Mouse (Mus musculus) limb, embryonic 12.5 days (tissue): Measurements from ENCODE around the gene Spcs2. TPM values are rescaled to one million over a fixed set of nuclear protein-coding genes. Genes with fewer than 3 reads are reported as not detected.
"Not testable (repeated sequence)": the region's sequence is repeated elsewhere in the genome, so short reads cannot be mapped to it uniquely, and the experiment has no call there.

ENCODE experiments used
- ATAC-seq: fragments of 200-750 bp; cut with Nextera tagmentation; 2 replicates; pipeline ENCODE4 v1.8.0; 2017; ENCODE audit warnings: low read depth, moderate TSS enrichment; ENCODE audit not compliant: insufficient number of reproducible peaks, insufficient read depth, low FRiP score, low TSS enrichment
- H3K27ac ChIP-seq: fragments of 300-500 bp; sonication (generic); 2 replicates; pipeline ENCODE4 v1.5.1; 2016; ENCODE audit warnings: mild to moderate bottlenecking, moderate library complexity
- H3K27me3 ChIP-seq: fragments of 300-500 bp; sonication (generic); 2 replicates; pipeline ENCODE4 v1.6.1; 2016; ENCODE audit warnings: mild to moderate bottlenecking, moderate library complexity
- H3K36me3 ChIP-seq: fragments of 300-500 bp; sonication (generic); 2 replicates; pipeline ENCODE4 v1.6.1; 2016; ENCODE audit warnings: mild to moderate bottlenecking, moderate library complexity
- H3K4me1 ChIP-seq: fragments of 300-500 bp; sonication (generic); replicated peaks from 2 replicates; pipeline ENCODE4 v1.6.1; 2016
- H3K4me2 ChIP-seq: fragments of 300-500 bp; sonication (generic); 2 replicates; pipeline ENCODE4 v1.6.1; 2016; ENCODE audit warnings: mild to moderate bottlenecking, moderate library complexity
- H3K4me3 ChIP-seq: fragments of 300-500 bp; sonication (generic); replicated peaks from 2 replicates; pipeline ENCODE4 v1.5.1; 2016; ENCODE audit warnings: mild to moderate bottlenecking
- H3K9ac ChIP-seq: fragments of 300-500 bp; sonication (generic); replicated peaks from 2 replicates; pipeline ENCODE4 v1.6.1; 2016; ENCODE audit warnings: mild to moderate bottlenecking, moderate library complexity
- H3K9me3 ChIP-seq: fragments of 300-500 bp; sonication (generic); 2 replicates; pipeline ENCODE4 v1.6.1; 2016; ENCODE audit warnings: mild to moderate bottlenecking, moderate library complexity
- WGBS: fragments of 180-500 bp; shearing (Covaris S2); methylation state at CpG from one replicate; pipeline ENCODE4 v1.1.7; 2016; 5-methylcytosine and 5-hydroxymethylcytosine counted together
- polyA plus RNA-seq: library from polyadenylated mRNA; unstranded; fragments of >200 nt; fragmentation: Nextera tagmentation; extraction: Ambion mirVana; gene quantifications from 2 replicates; pipeline ENCODE4 v1.2.1, GENCODE M21; 2016

Spcs2 gene
- polyA plus RNA-seq, 1 experiment from 2014 or later = 355 TPM

DNA sequence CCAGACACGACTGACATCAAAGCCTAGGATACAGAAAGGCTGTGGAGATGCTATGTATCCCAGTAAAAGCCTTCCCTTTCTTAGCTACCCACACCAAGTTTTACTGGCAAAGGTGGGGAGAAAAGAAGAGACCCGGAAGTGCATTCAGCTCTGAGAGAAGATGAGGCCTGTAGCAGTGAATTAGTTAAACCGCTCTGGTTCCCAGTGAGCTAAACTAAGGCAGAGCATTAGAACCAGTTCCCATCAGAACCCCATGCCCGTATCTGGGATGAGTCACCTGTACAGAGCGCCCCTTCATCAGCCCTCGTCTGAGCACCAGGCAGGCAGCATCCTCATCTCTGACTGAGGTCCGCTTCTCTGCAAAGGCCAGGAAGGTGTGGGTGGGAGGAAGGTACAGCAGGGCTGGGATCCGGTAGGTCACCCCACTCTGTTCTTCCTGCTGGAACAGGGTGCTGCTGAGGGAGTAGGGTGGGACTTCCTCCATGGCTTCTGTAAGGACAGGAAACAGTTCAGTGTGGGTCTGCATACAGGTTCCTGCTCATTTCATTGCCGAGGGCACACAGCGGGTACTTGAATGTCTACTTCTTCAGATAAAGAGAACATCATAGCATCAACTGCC, 40.1 kb downstream of the Spcs2 start:
- Histone ChIP-seq H3K36me3 (no peaks in the 10 kb centered on the region), H3K27ac (no peak overlapping the region), H3K9ac (no peak overlapping the region), H3K9me3 (no peaks in the 10 kb centered on the region), H3K4me3 (no peak overlapping the region), H3K4me2 (no peak overlapping the region), H3K4me1 (0 out of 2 replicates have a peak, but pooled peaks cover 2% of the 10 kb centered on the region), H3K27me3 (no peaks in the 10 kb centered on the region; the same call in 1 of the 2 replicates)
- no peak for ATAC-seq
- WGBS = 85% methylated on average over 10 of the region's 10 CpGs

DNA sequence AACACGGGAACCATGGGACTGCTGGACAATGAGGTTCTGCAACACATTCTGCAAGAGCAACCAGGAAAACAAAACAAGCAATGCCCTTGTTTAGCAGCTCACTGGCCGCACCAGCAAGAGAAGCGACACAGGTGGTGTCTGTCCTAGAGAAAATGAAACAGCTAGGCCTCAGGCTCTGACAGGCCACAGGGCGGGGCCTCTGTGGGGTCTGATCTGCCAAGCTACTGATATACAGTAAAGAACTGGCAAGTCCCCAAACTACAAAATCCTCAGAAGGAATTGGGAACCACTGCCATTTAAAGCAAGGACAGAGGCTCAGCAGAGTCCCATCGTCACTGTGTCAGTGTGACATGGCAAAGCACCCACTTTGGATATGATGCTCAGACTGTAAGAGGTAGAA, 40.8 kb downstream of the Spcs2 start:
- Histone ChIP-seq H3K36me3 (no peaks in the 10 kb centered on the region), H3K27me3 (no peaks in the 10 kb centered on the region; the same call in 1 of the 2 replicates), H3K4me2 (no peak overlapping the region), H3K27ac (no peak overlapping the region), H3K4me3 (no peak overlapping the region), H3K4me1 (no peaks in the 10 kb centered on the region), H3K9me3 (no peaks in the 10 kb centered on the region), H3K9ac (no peak overlapping the region)
- WGBS = 89% methylated on average over 5 of the region's 5 CpGs
- no peak for ATAC-seq

- H3K4me1 ChIP-seq = no peaks in the 10 kb centered on the region
- H3K27me3 ChIP-seq = no peaks in the 10 kb centered on the region; the same call in 1 of the 2 replicates
- H3K27ac ChIP-seq = no peak overlapping the region
- no peaks in the 10 kb centered on the region for H3K9me3 ChIP-seq
- no peak for ATAC-seq
- H3K4me2 ChIP-seq = no peak overlapping the region
- 86% methylated on average over 2 of the region's 2 CpGs for WGBS
- H3K9ac ChIP-seq = no peak overlapping the region
- no peak overlapping the region for H3K4me3 ChIP-seq
- H3K36me3 ChIP-seq = no peaks in the 10 kb centered on the region
Measured at GRCm38 (mm10) chr7:99821953-99822352, 41.3 kb downstream of the Spcs2 start.

DNA sequence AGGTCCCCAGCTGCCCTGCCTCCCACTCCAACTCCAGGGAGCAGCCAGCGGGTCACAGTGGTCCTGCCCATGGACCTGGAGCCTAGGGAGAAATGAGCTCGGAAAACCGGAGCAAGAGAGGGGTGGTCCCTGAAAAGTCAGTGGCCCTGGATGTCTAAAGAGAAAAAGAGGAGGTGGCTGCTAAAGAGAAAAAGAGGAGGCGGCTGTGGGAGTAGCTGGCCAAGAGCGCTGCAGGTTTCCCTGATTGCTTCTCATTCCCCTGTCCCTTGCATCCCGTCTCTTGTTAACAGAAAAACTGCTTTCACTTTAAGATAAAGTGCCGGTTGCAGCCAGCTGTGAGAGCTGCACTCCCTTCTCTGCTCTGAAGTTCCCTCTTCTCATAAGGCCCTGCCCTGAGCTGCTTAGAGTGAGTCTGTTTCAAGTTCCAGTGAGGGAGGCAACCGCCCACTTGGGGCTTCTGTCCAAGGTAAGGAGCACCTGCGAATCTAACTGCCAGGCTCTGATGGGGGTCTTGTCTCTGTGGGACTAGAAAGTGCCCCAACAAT, 45.0 kb downstream of the Spcs2 start:
- WGBS = 23% methylated on average over 9 of the region's 9 CpGs
- H3K4me3 ChIP-seq, H3K36me3 ChIP-seq, H3K27ac ChIP-seq, H3K9me3 ChIP-seq, H3K4me2 ChIP-seq, ATAC-seq, H3K4me1 ChIP-seq, H3K27me3 ChIP-seq, H3K9ac ChIP-seq: not testable (repeated sequence)

GRCm38 (mm10) chr7:99813394-99813793, 49.9 kb downstream of the Spcs2 start:
- no peak overlapping the region for H3K27ac ChIP-seq
- H3K4me1 ChIP-seq = no peaks in the 10 kb centered on the region
- H3K9me3 ChIP-seq = no peaks in the 10 kb centered on the region
- H3K4me2 ChIP-seq = no peak overlapping the region
- H3K36me3 ChIP-seq = no peaks in the 10 kb centered on the region; the same call in 1 of the 2 replicates
- WGBS = 91% methylated on average over 11 of the region's 11 CpGs
- no peak overlapping the region for H3K9ac ChIP-seq
- H3K4me3 ChIP-seq = no peak overlapping the region
- H3K27me3 ChIP-seq = no peaks in the 10 kb centered on the region
- ATAC-seq = no peak

DNA sequence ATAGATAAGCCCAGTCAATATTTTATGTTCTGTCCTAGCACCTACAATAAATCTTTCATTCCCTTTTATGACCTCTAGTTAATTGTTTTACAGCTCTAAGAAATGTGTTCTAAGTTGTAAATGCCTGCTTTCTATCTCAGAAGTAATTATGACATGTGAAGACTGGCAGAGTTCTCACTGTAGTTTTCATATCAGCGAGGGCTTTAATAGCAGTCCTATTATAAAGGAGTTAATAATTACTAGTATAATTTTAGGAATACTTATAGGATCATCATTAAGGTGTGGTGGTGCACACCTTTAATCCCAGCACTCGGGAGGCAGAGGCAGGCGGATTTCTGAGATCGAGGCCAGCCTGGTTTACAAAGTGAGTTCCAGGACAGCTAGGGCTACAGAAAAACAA, 51.6 kb downstream of the Spcs2 start:
- Histone ChIP-seq H3K4me3 (no peak overlapping the region), H3K4me2 (no peak overlapping the region), H3K4me1 (no peaks in the 10 kb centered on the region), H3K9me3 (no peaks in the 10 kb centered on the region), H3K36me3 (no peaks in the 10 kb centered on the region; the same call in 1 of the 2 replicates), H3K27ac (no peak overlapping the region), H3K9ac (no peak overlapping the region), H3K27me3 (no peaks in the 10 kb centered on the region)
- 85% methylated on average over 4 of the region's 4 CpGs for WGBS
- ATAC-seq = no peak

DNA sequence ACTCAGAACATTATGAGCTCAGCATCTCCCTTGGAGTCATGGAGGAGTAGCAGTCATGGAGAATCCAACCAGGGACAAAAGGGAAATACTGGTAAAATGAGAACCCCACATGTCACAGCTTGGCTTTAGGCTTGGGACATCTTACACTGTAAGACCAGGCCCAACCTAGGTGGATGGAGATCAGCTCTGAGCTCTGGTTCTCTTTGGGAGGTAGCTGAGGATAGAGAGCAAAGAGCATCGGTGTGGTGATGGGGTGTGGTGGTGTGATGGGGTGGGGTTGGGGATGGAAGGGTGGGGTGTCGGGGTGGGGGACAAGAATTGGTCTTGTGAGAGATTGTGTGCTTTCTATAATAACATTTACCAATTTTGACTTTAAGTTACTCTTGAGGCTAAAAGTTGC, 52.4 kb downstream of the Spcs2 start:
- Histone ChIP-seq H3K4me1 (no peaks in the 10 kb centered on the region), H3K27ac (no peak overlapping the region), H3K4me3 (no peak overlapping the region), H3K9ac (no peak overlapping the region), H3K27me3 (no peaks in the 10 kb centered on the region), H3K36me3 (no peaks in the 10 kb centered on the region; the same call in 1 of the 2 replicates), H3K4me2 (no peak overlapping the region), H3K9me3 (no peaks in the 10 kb centered on the region)
- ATAC-seq = no peak
- 86% methylated on average over 2 of the region's 2 CpGs for WGBS

GRCm38 (mm10) chr7:99807043-99807442, 56.2 kb downstream of the Spcs2 start:
- not testable (repeated sequence) for H3K27ac ChIP-seq, H3K4me2 ChIP-seq, H3K4me3 ChIP-seq, H3K9ac ChIP-seq, ATAC-seq, H3K4me1 ChIP-seq, H3K9me3 ChIP-seq, H3K36me3 ChIP-seq, H3K27me3 ChIP-seq
- 80% methylated on average over 7 of the region's 7 CpGs for WGBS

- Histone ChIP-seq H3K27ac (no peak overlapping the region), H3K4me2 (no peak overlapping the region)
- WGBS = 87% methylated on average over 1 of the region's 1 CpGs
Measured at GRCm38 (mm10) chr7:99805340-99805739, 57.9 kb downstream of the Spcs2 start.

DNA sequence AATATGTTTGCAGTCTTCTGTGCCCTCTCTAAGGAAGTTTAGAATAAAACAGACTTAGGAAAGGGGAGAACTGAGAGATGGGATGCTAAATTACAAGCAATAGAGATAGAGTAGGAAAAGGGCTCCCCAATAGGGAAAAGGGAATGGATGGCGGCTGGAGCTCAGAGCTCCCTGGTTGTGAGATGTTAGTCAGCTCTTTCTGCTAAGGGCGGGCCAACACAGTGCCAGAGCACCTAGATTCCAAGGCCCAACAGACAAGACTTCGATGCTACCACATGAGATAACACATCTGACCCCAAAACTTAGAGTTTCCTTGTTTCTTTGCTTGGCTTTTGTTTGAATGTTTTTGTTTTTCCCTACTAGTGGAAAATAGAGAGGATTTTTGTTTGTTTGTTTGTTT, 59.2 kb downstream of the Spcs2 start:
- not testable (repeated sequence) for H3K9me3 ChIP-seq, H3K4me3 ChIP-seq, H3K27ac ChIP-seq, H3K9ac ChIP-seq, ATAC-seq, H3K36me3 ChIP-seq, H3K4me1 ChIP-seq, H3K27me3 ChIP-seq, H3K4me2 ChIP-seq
- WGBS = 87% methylated on average over 3 of the region's 3 CpGs

More at GRCm38 (mm10) chr7:99805340-99805739, 57.9 kb downstream of the Spcs2 start:
- Histone ChIP-seq H3K27me3 (no peaks in the 10 kb centered on the region), H3K4me1 (no peaks in the 10 kb centered on the region), H3K9ac (no peak overlapping the region), H3K9me3 (no peaks in the 10 kb centered on the region), H3K4me3 (no peak overlapping the region), H3K36me3 (no peaks in the 10 kb centered on the region)
- no peak for ATAC-seq

DNA sequence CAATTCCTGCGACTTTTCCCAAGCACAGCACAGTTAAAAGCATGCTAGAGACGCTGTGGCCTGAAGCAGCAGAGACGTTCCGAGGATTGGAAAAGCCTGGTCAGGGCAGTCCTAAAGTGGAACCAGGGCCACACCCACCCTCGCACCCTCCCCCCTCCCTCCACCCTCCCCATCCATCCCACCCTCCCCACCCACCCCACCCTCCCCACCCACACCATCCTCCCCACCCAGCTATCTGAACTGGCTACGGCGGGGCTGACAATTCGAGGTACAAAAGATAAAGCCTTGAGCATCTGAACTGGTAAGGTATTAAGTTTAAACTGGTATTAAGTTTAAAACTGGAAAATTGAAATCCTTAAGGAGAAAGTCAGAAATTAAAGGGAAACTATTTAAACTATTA, 59.7 kb downstream of the Spcs2 start:
- no peak for ATAC-seq
- H3K27ac ChIP-seq = no peak overlapping the region
- no peaks in the 10 kb centered on the region for H3K4me1 ChIP-seq
- H3K27me3 ChIP-seq = peaks cover 9% of the 10 kb centered on the region; the same call in 1 of the 2 replicates
- no peaks in the 10 kb centered on the region for H3K36me3 ChIP-seq
- H3K9ac ChIP-seq = no peak overlapping the region
- H3K4me2 ChIP-seq = no peak overlapping the region
- H3K4me3 ChIP-seq = no peak overlapping the region
- no peaks in the 10 kb centered on the region for H3K9me3 ChIP-seq
- 67% methylated on average over 8 of the region's 8 CpGs for WGBS

DNA sequence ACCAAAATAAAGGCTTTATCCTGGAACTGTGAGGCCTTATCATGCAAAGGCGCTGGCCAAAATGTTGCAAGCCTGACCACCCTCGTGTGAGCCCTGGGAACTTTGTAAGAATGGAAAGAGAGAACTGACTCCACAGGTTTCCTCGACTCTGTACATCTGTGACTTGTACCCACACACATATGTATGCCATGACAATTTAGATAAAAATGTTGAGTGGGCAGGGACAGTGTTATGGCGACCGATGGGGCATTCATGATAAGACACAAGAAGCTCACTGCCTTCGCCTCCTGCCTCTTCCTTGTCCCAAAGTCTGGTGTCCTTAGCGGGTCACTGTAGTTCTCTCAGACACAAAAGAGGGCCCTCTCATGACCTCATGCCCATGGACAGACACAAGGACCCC, 64.1 kb downstream of the Spcs2 start:
- Histone ChIP-seq H3K27ac (no peak overlapping the region), H3K9me3 (no peaks in the 10 kb centered on the region), H3K4me2 (no peak overlapping the region), H3K36me3 (no peaks in the 10 kb centered on the region), H3K4me3 (no peak overlapping the region), H3K9ac (no peak overlapping the region), H3K4me1 (peaks cover 15% of the 10 kb centered on the region), H3K27me3 (peaks cover 38% of the 10 kb centered on the region)
- WGBS = 78% methylated on average over 7 of the region's 7 CpGs
- no peak for ATAC-seq
